In genomic region chr1:24586370-24587140, GRCm38 (mm10) we compare ENCODE assay signal across 8 mouse cellular contexts. TPM values are rescaled to one million over a fixed set of nuclear protein-coding genes. Genes with fewer than 3 reads are reported as not detected.
DNase-seq lines count a peak whose midpoint lies in the region; ATAC-seq and TF ChIP-seq lines count a peak whose summit lies in the region.

No protein-coding gene starts in this region.

- peak overlapping the region; percentile 23; the same call in 1 of the 2 replicates for H3K4me3 ChIP-seq in heart, adult 2 months
- H3K4me3 ChIP-seq in hindbrain, embryonic 13.5 days, result peak overlapping the region; percentile 63
- H3K4me3 ChIP-seq in limb, embryonic 10.5 days, result peak overlapping the region; percentile 61
- H3K4me3 ChIP-seq in neural tube, embryonic 11.5 days (ENCODE audit: low read depth, low read length), result peak overlapping the region; percentile 49

- peak; percentile 68 for ATAC-seq in frontal cortex, adult (ENCODE audit: low TSS enrichment)
- peak; percentile 84 for ATAC-seq in hindbrain, embryonic 13.5 days (ENCODE audit: low FRiP score)
- peak; percentile 75 for ATAC-seq in neural tube, embryonic 11.5 days (ENCODE audit: insufficient read depth, low FRiP score, low TSS enrichment)

- no peak for TF ChIP-seq EP300 in heart, adult 2 months (IDR thresholded peaks at IDR 0.05; ENCODE audit: insufficient read depth, low read depth, low read length)

- peak overlapping the region; percentile 99 for H3K4me2 ChIP-seq in hindbrain, embryonic 13.5 days
- H3K4me2 ChIP-seq in neural tube, embryonic 11.5 days (ENCODE audit: low read depth), result peak overlapping the region; percentile 99

- no peaks in the 10 kb centered on the region for H3K4me1 ChIP-seq in heart, adult 2 months (ENCODE audit: control insufficient read depth, insufficient read depth, low read length)
- H3K4me1 ChIP-seq in hindbrain, embryonic 13.5 days (replicated peaks), result peaks cover 17% of the 10 kb centered on the region
- H3K4me1 ChIP-seq in limb, embryonic 10.5 days, result peaks cover 10% of the 10 kb centered on the region
- H3K4me1 ChIP-seq in neural tube, embryonic 11.5 days (ENCODE audit: control insufficient read depth, insufficient read depth, low read length), result no peaks in the 10 kb centered on the region

- H3K27me3 ChIP-seq in heart, adult 2 months (ENCODE audit: control insufficient read depth, insufficient read depth, low read length), result peaks cover 10% of the 10 kb centered on the region
- peaks cover 53% of the 10 kb centered on the region for H3K27me3 ChIP-seq in hindbrain, embryonic 13.5 days
- peaks cover 69% of the 10 kb centered on the region for H3K27me3 ChIP-seq in limb, embryonic 10.5 days (ENCODE audit: low read depth, poor library complexity, severe bottlenecking)
- peaks cover 26% of the 10 kb centered on the region for H3K27me3 ChIP-seq in neural tube, embryonic 11.5 days (ENCODE audit: control insufficient read depth, insufficient read depth, low read length)

- H3K9me3 ChIP-seq in hindbrain, embryonic 13.5 days, result no peaks in the 10 kb centered on the region
- no peaks in the 10 kb centered on the region for H3K9me3 ChIP-seq in limb, embryonic 10.5 days (replicated peaks)
- no peaks in the 10 kb centered on the region for H3K9me3 ChIP-seq in neural tube, embryonic 11.5 days (ENCODE audit: control insufficient read depth, low read length)

- 2% methylated on average over 72 of the region's 72 CpGs for WGBS in heart, adult 2 months
- WGBS in hindbrain, embryonic 13.5 days, result under 1% methylated on average over 54 of the region's 72 CpGs
- WGBS in limb, embryonic 10.5 days, result under 1% methylated on average over 72 of the region's 72 CpGs
- WGBS in neural tube, embryonic 11.5 days, result under 1% methylated on average over 65 of the region's 72 CpGs

- H3K79me2 ChIP-seq in heart, adult 2 months (replicated peaks; ENCODE audit: control insufficient read depth, insufficient read depth, low read length), result no peaks in the 10 kb centered on the region

- H3K9ac ChIP-seq in heart, adult 2 months (ENCODE audit: low read depth, low read length), result no peak overlapping the region; the same call in 1 of the 2 replicates
- peak overlapping the region; percentile 76 for H3K9ac ChIP-seq in hindbrain, embryonic 13.5 days
- H3K9ac ChIP-seq in neural tube, embryonic 11.5 days (ENCODE audit: low read length), result peak overlapping the region; percentile 42

- no peak overlapping the region for H3K27ac ChIP-seq in heart, adult 2 months
- no peak overlapping the region for H3K27ac ChIP-seq in hindbrain, embryonic 13.5 days
- H3K27ac ChIP-seq in limb, embryonic 10.5 days, result peak overlapping the region; percentile 66
- no peak overlapping the region for H3K27ac ChIP-seq in neural tube, embryonic 11.5 days (ENCODE audit: low read depth, low read length)

- peak; percentile 18 to 35 for DNase-seq in heart, adult 2 months
- no peak for DNase-seq in heart, adult 8-10 months (ENCODE audit: low spot score)
- DNase-seq in cerebellum, adult 8-10 months, result peak; percentile 39
- DNase-seq in limb, embryonic 10.5 days (ENCODE audit: low spot score), result peak; percentile 65
- DNase-seq in neural tube, embryonic 11.5 days (ENCODE audit: low spot score), result peak; percentile 62
- no peak for DNase-seq in thymus, postnatal 25 days

- H3K36me3 ChIP-seq in heart, adult 2 months (ENCODE audit: control insufficient read depth, insufficient read depth, low read length), result no peaks in the 10 kb centered on the region
- no peaks in the 10 kb centered on the region for H3K36me3 ChIP-seq in hindbrain, embryonic 13.5 days
- no peaks in the 10 kb centered on the region for H3K36me3 ChIP-seq in limb, embryonic 10.5 days
- no peaks in the 10 kb centered on the region for H3K36me3 ChIP-seq in neural tube, embryonic 11.5 days (ENCODE audit: control insufficient read depth, insufficient read depth, low read length)

- TF ChIP-seq CTCF in heart, adult 2 months (IDR thresholded peaks at IDR 0.05), result peak; percentile 14; the same call in 1 of the 2 replicates

- no peak for TF ChIP-seq POLR2A in heart, adult 2 months (IDR thresholded peaks at IDR 0.05; ENCODE audit: insufficient read depth, low read depth, low read length)

- intact Hi-C loops in heart, adult 2 months (cut with DNase I), result no loop called here

RNA-seq across cellular contexts. Expression of gene Col19a1, which starts 0.7 kb away (rescaled TPM):
- under 1 TPM in 1 of 2 experiments, not detected in 1; 0.08 TPM for total RNA-seq in heart, adult 2 months (2021)
- not detected in 2 replicates for polyA plus RNA-seq in heart, adult 2 months (2012; rRNA removed)
- under 1 TPM in 3 of 4 experiments, not detected in 1; 0.11 to 0.14 (median 0.12) TPM for total RNA-seq in heart, adult 8-10 months (2022)
- 1.2 and 1.4 TPM in 2 replicates for polyA plus RNA-seq in hindbrain, embryonic 13.5 days (2015; fragmentation: Nextera tagmentation; extraction: Ambion mirVana)
- 0.26 and 0.56 TPM in 2 replicates for polyA plus RNA-seq in limb, embryonic 10.5 days (2016; fragmentation: Nextera tagmentation; extraction: Ambion mirVana)
- 1.6 and 1.9 TPM in 2 replicates for polyA plus RNA-seq in neural tube, embryonic 11.5 days (2014; fragmentation: Nextera tagmentation; extraction: Ambion mirVana)

Comparison
In these comparisons a context has a peak if more than half of its experiments do, and no peak if none do; other contexts are left out.
1. DNase-seq: peak in heart, adult 2 months (2 of 2), cerebellum, adult 8-10 months (single experiment), limb, embryonic 10.5 days (single experiment) and neural tube, embryonic 11.5 days (single experiment); none in heart, adult 8-10 months (single experiment) and thymus, postnatal 25 days (single experiment).
2. Peak in every context shown above with its lines, with median percentiles within 50 percentile points of each other: H3K4me3 ChIP-seq and ATAC-seq.